8 mouse cellular contexts compared by ENCODE assay signal in genomic region chr16:24394211-24394991, GRCm38 (mm10). TPM values are rescaled to one million over a fixed set of nuclear protein-coding genes. Genes with fewer than 3 reads are reported as not detected.
DNase-seq lines count a peak whose midpoint lies in the region; ATAC-seq and TF ChIP-seq lines count a peak whose summit lies in the region.

No protein-coding gene starts in this region.

- peak overlapping the region; percentile 77 for H3ac ChIP-seq in C2C12 (ENCODE audit: control insufficient read depth, insufficient read length, low read depth)

- H3K27me3 ChIP-seq in C2C12 (ENCODE audit: control insufficient read depth, insufficient read depth, insufficient read length): no peaks in the 10 kb centered on the region
- no peaks in the 10 kb centered on the region for H3K27me3 ChIP-seq in forebrain, embryonic 14.5 days (replicated peaks; ENCODE audit: control insufficient read depth, insufficient read depth, low read length)
- no peaks in the 10 kb centered on the region for H3K27me3 ChIP-seq in hindbrain, embryonic 12.5 days
- no peaks in the 10 kb centered on the region for H3K27me3 ChIP-seq in limb, embryonic 15.5 days
- no peaks in the 10 kb centered on the region for H3K27me3 ChIP-seq in neural tube, embryonic 13.5 days

- H3K27ac ChIP-seq in forebrain, embryonic 14.5 days (ENCODE audit: low read depth, low read length): no peak overlapping the region
- peak overlapping the region; percentile 88; the same call in 1 of the 2 replicates for H3K27ac ChIP-seq in hindbrain, embryonic 12.5 days
- peak overlapping the region; percentile 99 for H3K27ac ChIP-seq in limb, embryonic 15.5 days
- peak overlapping the region; percentile 89; the same call in 1 of the 2 replicates for H3K27ac ChIP-seq in neural tube, embryonic 13.5 days (replicated peaks)

- H3K4me3 ChIP-seq in C2C12 (ENCODE audit: insufficient read depth, poor library complexity, severe bottlenecking): peak overlapping the region; percentile 50
- peak overlapping the region; percentile 80 for H3K4me3 ChIP-seq in forebrain, embryonic 14.5 days (ENCODE audit: low read depth, low read length)
- H3K4me3 ChIP-seq in hindbrain, embryonic 12.5 days: peak overlapping the region; percentile 87
- H3K4me3 ChIP-seq in limb, embryonic 15.5 days: peak overlapping the region; percentile 86
- peak overlapping the region; percentile 83 for H3K4me3 ChIP-seq in neural tube, embryonic 13.5 days

- no peak for TF ChIP-seq CTCF in C2C12 (IDR thresholded peaks at IDR 0.05; ENCODE audit: control insufficient read depth, insufficient read depth, insufficient read length)

- peak overlapping the region; percentile 87 for H3K9ac ChIP-seq in forebrain, embryonic 14.5 days (ENCODE audit: low read length)
- peak overlapping the region; percentile 89; the same call in 1 of the 2 replicates for H3K9ac ChIP-seq in hindbrain, embryonic 12.5 days
- H3K9ac ChIP-seq in limb, embryonic 15.5 days: peak overlapping the region; percentile 90
- H3K9ac ChIP-seq in neural tube, embryonic 13.5 days: peak overlapping the region; percentile 92

- H3K36me3 ChIP-seq in C2C12 (ENCODE audit: control insufficient read depth, insufficient read depth): no peaks in the 10 kb centered on the region
- H3K36me3 ChIP-seq in forebrain, embryonic 14.5 days (ENCODE audit: control insufficient read depth, insufficient read depth, low read length): no peaks in the 10 kb centered on the region
- no peaks in the 10 kb centered on the region for H3K36me3 ChIP-seq in hindbrain, embryonic 12.5 days
- no peaks in the 10 kb centered on the region for H3K36me3 ChIP-seq in limb, embryonic 15.5 days
- no peaks in the 10 kb centered on the region for H3K36me3 ChIP-seq in neural tube, embryonic 13.5 days

- no peak for ATAC-seq in forebrain, embryonic 14.5 days
- peak; percentile 26; the same call in 1 of the 2 replicates for ATAC-seq in hindbrain, embryonic 12.5 days (ENCODE audit: low FRiP score)
- no peak for ATAC-seq in limb, embryonic 15.5 days (ENCODE audit: insufficient number of reproducible peaks, low FRiP score, low TSS enrichment, low read depth)
- no peak for ATAC-seq in neural tube, embryonic 13.5 days (ENCODE audit: low read depth)
- ATAC-seq in activated CD4-positive, CD25-positive, alpha-beta regulatory T cell, adult 4 months: no peak

- DNase-seq in ZHBTc4 (ENCODE audit: low read depth, low spot score): peak; percentile 29
- peak; percentile 14 for DNase-seq in forebrain, embryonic 14.5 days (ENCODE audit: low spot score)
- no peak for DNase-seq in right cerebral cortex, adult 2 months (ENCODE audit: low spot score in 2 of 2)

- H3K4me2 ChIP-seq in forebrain, embryonic 14.5 days (ENCODE audit: low read length): peak overlapping the region; percentile 81
- peak overlapping the region; percentile 76 for H3K4me2 ChIP-seq in hindbrain, embryonic 12.5 days (replicated peaks)
- peak overlapping the region; percentile 63 for H3K4me2 ChIP-seq in limb, embryonic 15.5 days
- peak overlapping the region; percentile 80 for H3K4me2 ChIP-seq in neural tube, embryonic 13.5 days

- peaks cover 57% of the 10 kb centered on the region for H3K79me2 ChIP-seq in C2C12 (ENCODE audit: control insufficient read depth, insufficient read depth)

- H3K79me3 ChIP-seq in C2C12 (ENCODE audit: low read depth): peaks cover 43% of the 10 kb centered on the region

- peaks cover 11% of the 10 kb centered on the region; the same call in 1 of the 2 replicates for H3K4me1 ChIP-seq in forebrain, embryonic 14.5 days (ENCODE audit: control insufficient read depth, insufficient read depth, low read length)
- H3K4me1 ChIP-seq in hindbrain, embryonic 12.5 days: peaks cover 13% of the 10 kb centered on the region
- peaks cover 41% of the 10 kb centered on the region for H3K4me1 ChIP-seq in limb, embryonic 15.5 days
- H3K4me1 ChIP-seq in neural tube, embryonic 13.5 days (replicated peaks): peaks cover 27% of the 10 kb centered on the region

- no peaks in the 10 kb centered on the region for H3K9me3 ChIP-seq in forebrain, embryonic 14.5 days (replicated peaks; ENCODE audit: control insufficient read depth, low read length)
- H3K9me3 ChIP-seq in hindbrain, embryonic 12.5 days (replicated peaks): no peaks in the 10 kb centered on the region
- H3K9me3 ChIP-seq in limb, embryonic 15.5 days: no peaks in the 10 kb centered on the region
- no peaks in the 10 kb centered on the region for H3K9me3 ChIP-seq in neural tube, embryonic 13.5 days

- WGBS in forebrain, embryonic 14.5 days: 16% methylated on average over 18 of the region's 18 CpGs
- WGBS in hindbrain, embryonic 12.5 days: 12% methylated on average over 18 of the region's 18 CpGs
- 5% methylated on average over 18 of the region's 18 CpGs for WGBS in limb, embryonic 15.5 days
- WGBS in neural tube, embryonic 13.5 days: 14% methylated on average over 18 of the region's 18 CpGs

TF ChIP-seq in C2C12, 6 proteins besides CTCF, POLR2A, EP300 and RAD21:
- TF ChIP-seq MYOD1 (IDR thresholded peaks at IDR 0.05; ENCODE audit: control insufficient read depth, insufficient read length, low read depth) (no peak), MYOG (IDR thresholded peaks at IDR 0.05; ENCODE audit: control insufficient read depth, extremely low read depth, insufficient read length) (no peak), FOSL1 (IDR thresholded peaks at IDR 0.05; ENCODE audit: insufficient read depth, low read length, poor library complexity, severe bottlenecking) (no peak), USF1 (IDR thresholded peaks at IDR 0.05; ENCODE audit: low read depth) (no peak), MAX (IDR thresholded peaks at IDR 0.05) (no peak), CEBPB (IDR thresholded peaks at IDR 0.05; ENCODE audit: low read depth) (no peak)

RNA-seq across cellular contexts. Expression of gene Lpp, which starts 1.1 kb away (rescaled TPM):
- 9.6 TPM for polyA plus RNA-seq in C2C12 (2012; fragmentation: generic; extraction: Trizol)
- polyA plus RNA-seq in forebrain, embryonic 14.5 days (2014; fragmentation: Nextera tagmentation; extraction: Ambion mirVana): 4.8 and 6.7 TPM in 2 replicates
- 25.9 and 27.9 TPM in 2 replicates for polyA plus RNA-seq in hindbrain, embryonic 12.5 days (2016; fragmentation: Nextera tagmentation; extraction: Ambion mirVana)
- polyA plus RNA-seq in limb, embryonic 15.5 days (2015; fragmentation: Nextera tagmentation; extraction: Ambion mirVana): 51.0 and 52.1 TPM in 2 replicates
- 13.3 and 15.0 TPM in 2 replicates for polyA plus RNA-seq in neural tube, embryonic 13.5 days (2015; fragmentation: Nextera tagmentation; extraction: Ambion mirVana)
- polyA plus RNA-seq in activated CD4-positive, CD25-positive, alpha-beta regulatory T cell, adult 4 months (2017; shearing (Covaris generic)): 10 to 100 TPM; 15.5 to 16.8 TPM

Comparison
In these comparisons a context has a peak if more than half of its experiments do, and no peak if none do; other contexts are left out.
1. DNase-seq: peak in ZHBTc4 (single experiment) and forebrain, embryonic 14.5 days (single experiment); none in right cerebral cortex, adult 2 months (0 of 2).
2. Peak in every context shown above with its lines, with median percentiles within 50 percentile points of each other: H3K4me3 ChIP-seq, H3K4me2 ChIP-seq and H3K9ac ChIP-seq.